ENCODE assay signal across 28 mouse cellular contexts in the genomic region with DNA sequence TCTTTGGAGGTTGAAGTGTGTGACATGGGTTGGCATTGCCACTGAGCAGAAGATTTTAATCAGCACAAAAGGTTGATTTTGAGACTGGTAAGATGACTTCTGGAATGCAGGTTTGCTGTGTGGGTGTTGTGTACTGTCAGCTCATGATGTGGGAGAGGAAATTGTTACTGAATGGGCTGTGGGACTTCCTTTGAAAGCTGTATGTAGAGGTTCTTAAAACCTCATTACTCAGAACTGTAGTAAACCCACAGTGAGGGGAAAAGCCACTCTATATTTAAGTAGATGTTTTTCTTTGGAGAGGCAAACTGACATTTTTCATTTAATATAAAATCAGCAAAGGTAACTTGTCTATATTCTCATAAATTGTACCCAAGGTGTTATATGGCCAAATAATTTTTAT.
"Had no signal": no experiment of that assay in that cellular context is flagged by ENCODE, and none has a peak within 500 bp of the region (broad histone marks: within the 10 kb centered on the region; RNA-seq: fewer than 3 reads in every experiment).

No protein-coding gene starts in this region.

- H3K4me2 ChIP-seq: heart, embryonic 12.5 days; hindbrain, embryonic 12.5 days; hindbrain, embryonic 15.5 days; kidney, embryonic 15.5 days; limb, embryonic 12.5 days; liver, embryonic 11.5 days; liver, embryonic 13.5 days; liver, embryonic 15.5 days had no signal

- H3K9me3 ChIP-seq: heart, embryonic 10.5 days; heart, embryonic 12.5 days; hindbrain, embryonic 10.5 days; hindbrain, embryonic 12.5 days; hindbrain, embryonic 15.5 days; kidney, embryonic 15.5 days; limb, embryonic 10.5 days; limb, embryonic 12.5 days; liver, embryonic 13.5 days; liver, embryonic 15.5 days had no signal

- H3K9ac ChIP-seq: heart, embryonic 12.5 days; hindbrain, embryonic 12.5 days; hindbrain, embryonic 15.5 days; kidney, embryonic 15.5 days; limb, embryonic 12.5 days; liver, embryonic 13.5 days; liver, embryonic 15.5 days had no signal

- H3K4me3 ChIP-seq: gastrocnemius, adult 2 months; heart, embryonic 10.5 days; heart, embryonic 12.5 days; hindbrain, embryonic 10.5 days; hindbrain, embryonic 12.5 days; hindbrain, embryonic 15.5 days; kidney, embryonic 15.5 days; limb, embryonic 10.5 days; limb, embryonic 12.5 days; liver, embryonic 13.5 days; liver, embryonic 15.5 days had no signal

- DNase-seq: gastrocnemius, adult 2 months; gastrocnemius, postnatal 10 days; gastrocnemius, postnatal 25 days; heart, adult 18-20 months; heart, postnatal 10 days; heart, postnatal 4 days; kidney, adult 11 months; kidney, adult 2 months; kidney, adult 9 months; kidney, postnatal 14 days; kidney, postnatal 36 days; layer of hippocampus, adult 9-11 months; layer of hippocampus, postnatal 36 days; liver; liver, embryonic 13.5 days had no signal

- ATAC-seq: hindbrain, postnatal 0 days; intestine, embryonic 16.5 days had no signal

- H3K27me3 ChIP-seq: heart, embryonic 12.5 days; hindbrain, embryonic 12.5 days; hindbrain, embryonic 15.5 days; kidney, embryonic 15.5 days; limb, embryonic 12.5 days; liver, embryonic 13.5 days; liver, embryonic 15.5 days had no signal

- H3K36me3 ChIP-seq: heart, embryonic 10.5 days; heart, embryonic 12.5 days; hindbrain, embryonic 10.5 days; hindbrain, embryonic 12.5 days; hindbrain, embryonic 15.5 days; kidney, embryonic 15.5 days; limb, embryonic 10.5 days; limb, embryonic 12.5 days; liver, embryonic 13.5 days; liver, embryonic 15.5 days had no signal

- H3K4me1 ChIP-seq: heart, embryonic 10.5 days; heart, embryonic 12.5 days; hindbrain, embryonic 10.5 days; hindbrain, embryonic 12.5 days; hindbrain, embryonic 15.5 days; kidney, embryonic 15.5 days; limb, embryonic 10.5 days; limb, embryonic 12.5 days; liver, embryonic 15.5 days had no signal

- H3K27ac ChIP-seq: gastrocnemius, adult 2 months; heart, embryonic 10.5 days; hindbrain, embryonic 10.5 days; hindbrain, embryonic 12.5 days; hindbrain, embryonic 15.5 days; hindbrain, postnatal 0 days; kidney, embryonic 15.5 days; kidney, postnatal 0 days; limb, embryonic 10.5 days; limb, embryonic 12.5 days; liver, embryonic 13.5 days; liver, embryonic 15.5 days had no signal
